Mouse (Mus musculus) C2C12 (cell line): ENCODE data around the gene Fbxl17. TPM values are rescaled to one million over a fixed set of nuclear protein-coding genes. Genes with fewer than 3 reads are reported as not detected.

Experiments used
- H3K27me3 ChIP-seq: one replicate; pipeline ENCODE4 v1.6.1; 2011; ENCODE audit not compliant: control insufficient read depth, insufficient read depth, insufficient read length
- H3K36me3 ChIP-seq: one replicate; pipeline ENCODE4 v1.6.1; 2011; ENCODE audit not compliant: control insufficient read depth, insufficient read depth
- H3K4me3 ChIP-seq: one replicate; pipeline ENCODE4 v1.5.1; 2011; ENCODE audit warnings: mild to moderate bottlenecking, control low read depth; ENCODE audit not compliant: poor library complexity, insufficient read depth, severe bottlenecking
- H3K79me2 ChIP-seq: one replicate; pipeline ENCODE4 v1.6.1; 2011; ENCODE audit not compliant: control insufficient read depth, insufficient read depth
- H3K79me3 ChIP-seq: one replicate; pipeline ENCODE4 v1.6.1; 2011; ENCODE audit warnings: low read depth, control low read depth
- H3ac ChIP-seq: one replicate; pipeline ENCODE3; 2011; ENCODE audit warnings: low read depth; ENCODE audit not compliant: control insufficient read depth, insufficient read length
- CEBPB ChIP-seq: IDR thresholded peaks from one replicate; pipeline ENCODE4 v1.6.1; 2011; ENCODE audit warnings: low read depth, mild to moderate bottlenecking, control low read depth, moderate library complexity
- CTCF ChIP-seq: IDR thresholded peaks from one replicate; pipeline ENCODE4 v1.5.1; 2011; ENCODE audit not compliant: control insufficient read depth, insufficient read depth, insufficient read length
- FOSL1 ChIP-seq: IDR thresholded peaks from one replicate; pipeline ENCODE4 v1.8.0; 2011; ENCODE audit warnings: mild to moderate bottlenecking, low read length; ENCODE audit not compliant: poor library complexity, insufficient read depth, severe bottlenecking
- MAX ChIP-seq: IDR thresholded peaks from one replicate; pipeline ENCODE4 v1.6.1; 2011; ENCODE audit warnings: mild to moderate bottlenecking, control low read depth
- MYOD1 ChIP-seq: IDR thresholded peaks from one replicate; pipeline ENCODE4 v1.6.1; 2011; ENCODE audit warnings: low read depth; ENCODE audit not compliant: control insufficient read depth, insufficient read length
- MYOG ChIP-seq: IDR thresholded peaks from one replicate; pipeline ENCODE4 v1.6.1; 2011; ENCODE audit not compliant: control insufficient read depth, insufficient read length; ENCODE audit errors: extremely low read depth
- USF1 ChIP-seq: IDR thresholded peaks from one replicate; pipeline ENCODE4 v1.6.1; 2011; ENCODE audit warnings: low read depth, mild to moderate bottlenecking, control low read depth, moderate library complexity
- polyA plus RNA-seq: library from polyadenylated mRNA; unstranded; fragments of >200 nt; fragmentation: generic; extraction: Trizol; gene quantifications from one replicate; pipeline ENCODE4 v1.2.1, GENCODE M21; 2012; ENCODE audit warnings: missing spikeins

Gene Fbxl17
- polyA plus RNA-seq, 1 experiment, result 6.3 TPM

- H3K79me2 ChIP-seq, result no peaks in the 10 kb centered on the region
Observed at GRCm38 (mm10) chr17:63288850-63289249, 211.0 kb downstream of the Fbxl17 start.

GRCm38 (mm10) chr17:63287413-63287812, 212.4 kb downstream of the Fbxl17 start:
- no peak for TF ChIP-seq FOSL1
- no peak for TF ChIP-seq MAX
- no peak for TF ChIP-seq MYOG
- no peak for TF ChIP-seq MYOD1
- no peak for TF ChIP-seq CTCF
- TF ChIP-seq CEBPB, result no peak
- no peak for TF ChIP-seq USF1
- Histone ChIP-seq H3K79me3 (no peaks in the 10 kb centered on the region), H3ac (no peak overlapping the region), H3K27me3 (no peaks in the 10 kb centered on the region), H3K79me2 (no peaks in the 10 kb centered on the region), H3K4me3 (no peak overlapping the region), H3K36me3 (no peaks in the 10 kb centered on the region)

More at GRCm38 (mm10) chr17:63288850-63289249, 211.0 kb downstream of the Fbxl17 start:
- Histone ChIP-seq H3K4me3 (no peak overlapping the region), H3K27me3 (no peaks in the 10 kb centered on the region), H3ac (no peak overlapping the region), H3K36me3 (no peaks in the 10 kb centered on the region), H3K79me3 (no peaks in the 10 kb centered on the region)
- TF ChIP-seq CEBPB, result no peak

GRCm38 (mm10) chr17:63285265-63285939, 214.4 kb downstream of the Fbxl17 start:
- no peaks in the 10 kb centered on the region for H3K36me3 ChIP-seq
- no peaks in the 10 kb centered on the region for H3K79me3 ChIP-seq
- no peaks in the 10 kb centered on the region for H3K79me2 ChIP-seq
- H3ac ChIP-seq, result no peak overlapping the region
- H3K27me3 ChIP-seq, result no peaks in the 10 kb centered on the region
- H3K4me3 ChIP-seq, result no peak overlapping the region
- TF ChIP-seq CTCF (no peak), FOSL1 (no peak), CEBPB (no peak)

DNA sequence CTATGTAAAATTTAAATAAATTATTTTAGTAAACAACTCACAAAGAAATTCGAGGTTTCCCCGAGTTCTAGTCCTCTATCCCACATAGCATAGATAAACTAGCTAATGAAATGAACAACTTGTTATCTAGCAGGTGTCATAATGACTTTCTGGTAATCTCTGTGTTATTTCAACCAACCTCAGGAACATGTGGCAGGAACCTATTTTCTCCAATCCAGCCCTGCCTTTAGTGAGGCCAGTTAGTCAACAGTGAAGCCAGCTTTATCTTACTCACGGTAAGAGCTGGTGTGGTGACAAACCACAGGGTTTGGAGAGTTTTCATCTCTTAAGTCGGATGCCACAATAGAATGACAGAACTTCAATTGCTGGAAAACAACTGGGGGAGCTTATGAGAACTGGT, 215.7 kb downstream of the Fbxl17 start:
- no peak for TF ChIP-seq MYOG
- no peak for TF ChIP-seq USF1
- no peak for TF ChIP-seq MAX
- no peak for TF ChIP-seq FOSL1
- TF ChIP-seq MYOD1, result no peak
- TF ChIP-seq CEBPB, result no peak
- TF ChIP-seq CTCF, result no peak
- H3K79me2 ChIP-seq, result no peaks in the 10 kb centered on the region
- no peaks in the 10 kb centered on the region for H3K79me3 ChIP-seq
- no peaks in the 10 kb centered on the region for H3K27me3 ChIP-seq
- H3ac ChIP-seq, result no peak overlapping the region
- no peak overlapping the region for H3K4me3 ChIP-seq
- H3K36me3 ChIP-seq, result no peaks in the 10 kb centered on the region

DNA sequence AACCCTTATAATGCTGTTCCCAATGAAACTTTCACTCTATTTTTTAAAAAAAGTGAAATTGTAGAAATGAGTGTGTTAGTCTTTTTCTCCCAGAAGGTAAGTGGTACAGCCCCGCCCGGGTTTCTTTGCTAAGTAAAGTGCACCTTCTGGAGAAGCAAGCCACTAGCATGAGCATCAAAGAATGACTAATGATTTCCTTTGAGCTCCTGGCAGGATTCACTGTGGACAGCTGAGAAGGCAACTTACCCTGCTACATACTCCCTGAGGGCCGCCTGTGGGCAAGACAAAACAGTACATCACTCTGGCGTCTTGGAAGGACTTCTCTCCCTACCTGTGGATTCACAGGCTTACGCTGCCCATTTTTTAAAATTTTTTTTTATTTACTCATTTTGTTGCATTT, 217.8 kb downstream of the Fbxl17 start:
- Histone ChIP-seq H3K4me3 (no peak overlapping the region), H3K27me3 (no peaks in the 10 kb centered on the region), H3K79me2 (no peaks in the 10 kb centered on the region), H3K79me3 (no peaks in the 10 kb centered on the region), H3K36me3 (no peaks in the 10 kb centered on the region), H3ac (no peak overlapping the region)
- TF ChIP-seq CEBPB (no peak), USF1 (no peak), MYOG (no peak), CTCF (no peak), MAX (no peak), FOSL1 (no peak), MYOD1 (no peak)

DNA sequence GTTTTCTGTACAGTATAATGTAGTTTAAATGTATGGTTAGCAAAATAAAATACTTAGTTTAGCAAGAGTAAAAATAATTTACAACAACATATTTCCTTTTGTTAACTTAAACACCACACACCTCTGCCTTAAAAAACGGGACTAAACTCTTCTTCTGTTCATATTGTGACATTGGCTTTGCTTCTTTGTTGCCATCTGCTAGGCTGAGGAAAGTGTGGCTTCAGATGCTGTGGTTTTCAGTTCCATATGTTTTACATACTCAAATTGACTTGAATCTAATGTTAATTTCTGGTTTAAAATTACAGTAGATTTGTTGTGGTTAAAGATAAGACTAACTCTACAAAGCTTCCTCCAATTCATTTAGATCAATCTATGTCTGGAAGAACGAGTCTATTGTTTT, 218.8 kb downstream of the Fbxl17 start:
- H3K79me2 ChIP-seq, result no peaks in the 10 kb centered on the region
- H3K79me3 ChIP-seq, result no peaks in the 10 kb centered on the region
- H3K4me3 ChIP-seq, result no peak overlapping the region
- no peaks in the 10 kb centered on the region for H3K27me3 ChIP-seq
- H3ac ChIP-seq, result no peak overlapping the region
- no peaks in the 10 kb centered on the region for H3K36me3 ChIP-seq
- TF ChIP-seq FOSL1 (no peak), MYOD1 (no peak), MAX (no peak), MYOG (no peak), USF1 (no peak), CEBPB (no peak), CTCF (no peak)
